Mouse (Mus musculus) bone marrow, adult 2 months (tissue): Measurements from ENCODE around the gene Hoxc13. TPM values are rescaled to one million over a fixed set of nuclear protein-coding genes. Genes with fewer than 3 reads are reported as not detected.

ENCODE experiments used
- H3K27ac ChIP-seq: fragments of 200-500 bp; 2 replicates; pipeline ENCODE4 v1.5.1; 2012; ENCODE audit warnings: low read depth, mild to moderate bottlenecking, control low read depth, inconsistent platforms, low read length; ENCODE audit not compliant: control insufficient read depth, poor library complexity, insufficient read depth
- H3K4me1 ChIP-seq: fragments of 200-500 bp; 2 replicates; pipeline ENCODE4 v1.6.1; 2011; ENCODE audit warnings: low read length; ENCODE audit not compliant: control insufficient read depth, insufficient read depth
- H3K4me3 ChIP-seq: fragments of 200-500 bp; replicated peaks from 2 replicates; pipeline ENCODE3; 2011; ENCODE audit warnings: mild to moderate bottlenecking, low read depth, low read length, control low read depth; ENCODE audit not compliant: control insufficient read depth
- CTCF ChIP-seq: fragments of 200-500 bp; IDR thresholded peaks from 2 replicates; pipeline ENCODE4 v1.5.1; 2011; ENCODE audit warnings: low read length, control low read depth; ENCODE audit not compliant: control insufficient read depth, insufficient read depth
- POLR2A ChIP-seq: fragments of 200-500 bp; IDR thresholded peaks from 2 replicates; pipeline ENCODE4 v1.6.1; 2011; ENCODE audit warnings: low read depth, mild to moderate bottlenecking, control low read depth, low read length, borderline replicate concordance; ENCODE audit not compliant: control insufficient read depth
- WGBS: fragments of 180-500 bp; shearing (Covaris S2); methylation state at CpG from one replicate; pipeline ENCODE4 v1.1.7; 2018; 5-methylcytosine and 5-hydroxymethylcytosine counted together
- polyA plus RNA-seq: library from polyadenylated mRNA; stranded (reverse); fragments of >200 nt; gene quantifications from 2 replicates; pipeline ENCODE4 v1.2.4, GENCODE M21; 2011; ENCODE audit warnings: low replicate concordance; ENCODE audit not compliant: missing spikeins, insufficient read depth, insufficient read length

Gene Hoxc13
- polyA plus RNA-seq, 1 experiment = not detected

DNA sequence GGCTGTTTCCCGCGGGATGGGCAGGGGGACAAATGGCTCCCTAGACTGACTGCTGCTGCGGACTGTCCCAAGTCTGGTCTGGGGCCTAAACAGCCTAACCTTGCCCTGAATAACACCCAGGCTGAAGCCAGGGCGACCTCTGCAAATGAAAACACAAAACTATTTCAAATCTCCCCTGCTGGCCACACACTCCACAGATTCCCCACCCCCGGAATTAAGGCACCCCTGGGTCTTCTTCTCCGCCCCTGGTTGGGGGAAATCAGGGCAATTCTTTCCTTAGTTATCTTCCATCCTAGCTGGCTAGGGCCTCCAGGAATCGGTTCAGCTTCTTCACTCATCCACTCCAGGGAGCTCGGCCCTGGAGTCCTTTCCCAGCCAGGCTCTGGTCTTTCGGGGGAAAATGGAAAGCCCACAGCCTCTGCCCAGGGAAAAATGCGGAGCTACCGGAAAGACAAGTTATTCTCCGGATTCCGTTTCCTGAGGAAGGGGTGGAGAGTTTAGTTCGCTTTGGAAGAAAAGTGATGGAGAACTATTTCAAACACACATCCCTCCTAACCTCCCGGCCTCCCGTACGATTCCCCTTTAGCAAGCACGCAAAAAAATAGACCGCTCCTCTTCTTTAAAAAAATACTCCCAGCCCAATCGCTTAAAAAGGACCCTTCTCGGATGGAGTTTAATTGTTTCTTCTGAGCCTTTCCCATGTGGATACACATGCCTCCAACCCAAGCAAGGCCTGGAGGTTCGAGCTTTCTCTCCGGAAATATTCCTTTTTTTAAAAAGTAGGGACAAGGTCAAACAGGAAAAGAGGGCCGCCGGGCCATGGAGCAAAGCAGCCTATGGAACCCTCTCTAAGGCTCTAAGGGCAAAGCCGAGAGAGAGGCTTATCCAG is 44.3 kb downstream of the Hoxc13 start:
- Histone ChIP-seq H3K4me3 (no peak overlapping the region), H3K27ac (no peak overlapping the region), H3K4me1 (no peaks in the 10 kb centered on the region)
- TF ChIP-seq CTCF (no peak), POLR2A (no peak)
- 13% methylated on average over 26 of the region's 26 CpGs for WGBS

DNA sequence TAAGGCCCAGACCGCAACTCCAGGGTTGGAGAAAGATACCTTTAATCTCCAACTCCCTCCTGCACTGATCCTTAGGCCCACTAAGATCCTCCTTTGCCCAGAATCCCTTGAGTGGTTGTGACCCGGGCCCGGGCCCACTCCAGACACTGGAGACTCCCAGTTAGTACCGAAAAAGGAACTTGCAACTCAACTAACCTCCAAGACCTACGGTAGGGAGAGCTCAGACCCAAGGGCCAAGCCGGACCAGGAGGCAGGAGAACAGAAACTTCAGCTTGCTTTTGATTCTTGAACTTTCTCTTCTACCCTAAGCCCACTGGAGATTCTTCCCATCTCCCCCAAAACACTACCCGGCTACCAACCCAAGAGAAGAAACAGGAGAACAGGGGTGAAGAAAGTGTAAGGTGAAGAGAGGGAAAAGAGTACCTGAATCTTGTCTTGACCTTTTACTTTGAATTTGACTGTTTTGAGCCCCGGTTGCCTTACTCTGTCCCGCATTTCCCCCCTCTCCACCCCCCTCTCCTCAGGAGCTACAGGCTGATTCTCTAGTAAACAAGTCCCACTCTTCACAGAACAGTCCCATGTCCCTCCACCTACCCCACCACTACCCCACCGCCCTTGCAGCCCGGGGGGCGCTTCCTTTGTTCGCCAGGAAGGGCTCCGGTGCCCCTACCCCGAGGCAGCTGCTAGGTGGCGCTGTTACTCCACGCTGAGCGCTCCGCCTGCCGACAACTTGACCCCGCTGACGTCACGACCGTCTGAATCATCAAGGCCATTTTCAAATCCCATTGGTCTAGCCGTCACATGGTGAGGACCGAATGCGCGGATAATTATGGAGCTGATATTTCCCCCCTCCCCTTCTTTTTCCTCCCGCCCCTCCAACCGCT is 45.2 kb downstream of the Hoxc13 start:
- no peak overlapping the region for H3K27ac ChIP-seq
- TF ChIP-seq POLR2A = no peak
- TF ChIP-seq CTCF = peak; percentile 69
- H3K4me3 ChIP-seq = no peak overlapping the region
- 5% methylated on average over 28 of the region's 30 CpGs for WGBS
- H3K4me1 ChIP-seq = no peaks in the 10 kb centered on the region

- H3K4me1 ChIP-seq = no peaks in the 10 kb centered on the region
- H3K27ac ChIP-seq = no peak within 1 kb of the TSS
- H3K4me3 ChIP-seq = no peak within 1 kb of the TSS
- TF ChIP-seq CTCF = no peak
- no peak for TF ChIP-seq POLR2A
- WGBS = 5% methylated on average over 27 of the region's 27 CpGs
Observed at GRCm38 (mm10) chr15:102966776-102967311, 45.9 kb downstream of the Hoxc13 start, which contains the start of gene Hoxc10. Gene Hoxc10 (plus strand): TSS chr15:102966796.

DNA sequence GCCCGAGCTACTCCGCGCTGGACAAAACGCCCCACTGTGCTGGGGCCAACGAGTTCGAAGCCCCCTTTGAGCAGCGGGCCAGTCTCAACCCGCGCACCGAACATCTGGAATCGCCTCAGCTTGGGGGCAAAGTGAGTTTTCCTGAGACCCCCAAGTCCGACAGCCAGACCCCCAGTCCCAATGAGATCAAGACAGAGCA is 46.3 kb downstream of the Hoxc13 start, which contains the start of gene Hoxc5:
Gene Hoxc5, plus strand, starts transcription at position 132 of the 199 bp plus-strand sequence.
- no peak within 1 kb of the TSS for H3K27ac ChIP-seq
- H3K4me1 ChIP-seq = no peaks in the 10 kb centered on the region
- no peak for TF ChIP-seq CTCF
- no peak within 1 kb of the TSS for H3K4me3 ChIP-seq
- 7% methylated on average over 12 of the region's 12 CpGs for WGBS

- H3K4me1 ChIP-seq = no peaks in the 10 kb centered on the region
Observed at GRCm38 (mm10) chr15:102967511-102968397, 46.9 kb downstream of the Hoxc13 start.

GRCm38 (mm10) chr15:102969296-102969695 is 48.4 kb downstream of the Hoxc13 start:
- Histone ChIP-seq H3K4me1 (no peaks in the 10 kb centered on the region), H3K27ac (no peak overlapping the region), H3K4me3 (no peak overlapping the region)
- WGBS = 44% methylated on average over 1 of the region's 1 CpGs
- TF ChIP-seq CTCF = no peak
- TF ChIP-seq POLR2A = no peak

More at GRCm38 (mm10) chr15:102967511-102968397, 46.9 kb downstream of the Hoxc13 start:
- WGBS = 9% methylated on average over 34 of the region's 34 CpGs
- TF ChIP-seq CTCF (no peak), POLR2A (no peak)
- Histone ChIP-seq H3K27ac (no peak overlapping the region), H3K4me3 (no peak overlapping the region)

GRCm38 (mm10) chr15:102970740-102971139 is 49.8 kb downstream of the Hoxc13 start:
- Histone ChIP-seq H3K4me1 (no peaks in the 10 kb centered on the region), H3K27ac (no peak overlapping the region), H3K4me3 (no peak overlapping the region)
- WGBS = under 1% methylated on average over 12 of the region's 12 CpGs
- TF ChIP-seq CTCF (no peak), POLR2A (no peak)
